Mouse (Mus musculus) erythroid progenitor cell, adult 5-6 weeks (primary cell): Measurements from ENCODE around the gene Ccdc77. TPM values are rescaled to one million over a fixed set of nuclear protein-coding genes. Genes with fewer than 3 reads are reported as not detected.

Experiments
- total RNA-seq, 2 experiments: library from RNA; stranded (forward) in 1 of 2; stranded (reverse) in 1 of 2; fragments of 150-400 nt in 1 of 2; fragments of 186-747, 209-891 nt in 1 of 2; gene quantifications; 2 replicates each; pipeline versions ENCODE4 v1.2.3 to v1.2.4; 2015 to 2017; ENCODE audit warnings: low replicate concordance in 2 of 2

Gene Ccdc77
- total RNA-seq, 2 experiments from 2014 or later: 52.0 to 74.8 TPM

Other genes with a start within 250 kb of the Ccdc77 start
- not detected in 2 replicates for gene D330020A13Rik, start 70.0 kb downstream of the Ccdc77 start, total RNA-seq (2015; ENCODE audit: low replicate concordance)
- not detected in 2 replicates for gene D330020A13Rik, start 70.0 kb downstream of the Ccdc77 start, total RNA-seq (2017; ENCODE audit: low replicate concordance)
- gene B4galnt3, start 69.8 kb downstream of the Ccdc77 start, total RNA-seq (2015; ENCODE audit: low replicate concordance): 0.42 TPM in 1 of 2 replicates, not detected in the other
- 1.0 and 1.9 TPM in 2 replicates for gene B4galnt3, start 69.8 kb downstream of the Ccdc77 start, total RNA-seq (2017; ENCODE audit: low replicate concordance)
- gene Kdm5a, start 250 bp downstream of the Ccdc77 start, total RNA-seq (2015; ENCODE audit: low replicate concordance): 20.2 and 44.4 TPM in 2 replicates
- gene Kdm5a, start 250 bp downstream of the Ccdc77 start, total RNA-seq (2017; ENCODE audit: low replicate concordance): 97.5 and 109 TPM in 2 replicates
- gene Il17ra, start 98.9 kb upstream of the Ccdc77 start, total RNA-seq (2015; ENCODE audit: low replicate concordance): 8.4 and 11.5 TPM in 2 replicates
- gene Il17ra, start 98.9 kb upstream of the Ccdc77 start, total RNA-seq (2017; ENCODE audit: low replicate concordance): 10.5 and 11.7 TPM in 2 replicates
- not detected in 2 replicates for gene Tmem121b, start 129.4 kb upstream of the Ccdc77 start, total RNA-seq (2015; ENCODE audit: low replicate concordance)
- gene Tmem121b, start 129.4 kb upstream of the Ccdc77 start, total RNA-seq (2017; ENCODE audit: low replicate concordance): not detected in 2 replicates
- gene Hdhd5, start 166.9 kb upstream of the Ccdc77 start, total RNA-seq (2015; ENCODE audit: low replicate concordance): 2.1 and 4.0 TPM in 2 replicates
- gene Hdhd5, start 166.9 kb upstream of the Ccdc77 start, total RNA-seq (2017; ENCODE audit: low replicate concordance): 3.4 and 9.1 TPM in 2 replicates